15 mouse cellular contexts compared by ENCODE assay signal in genomic region chr4:63006198-63007155, GRCm38 (mm10). TPM values are rescaled to one million over a fixed set of nuclear protein-coding genes. Genes with fewer than 3 reads are reported as not detected.
DNase-seq lines count a peak whose midpoint lies in the region; ATAC-seq and TF ChIP-seq lines count a peak whose summit lies in the region.
"Had no signal": no experiment of that assay in that cellular context is flagged by ENCODE, and none has a peak within 500 bp of the region (broad histone marks: within the 10 kb centered on the region; RNA-seq: fewer than 3 reads in every experiment).

No protein-coding gene starts in this region.

- H3K9ac ChIP-seq in heart, embryonic 13.5 days, result peak overlapping the region; percentile 34
- H3K9ac ChIP-seq in intestine, embryonic 15.5 days, result no peak overlapping the region
- H3K9ac ChIP-seq in liver, postnatal 0 days (replicated peaks), result no peak overlapping the region; the same call in 1 of the 2 replicates
- H3K9ac ChIP-seq: forebrain, embryonic 12.5 days; hindbrain, embryonic 15.5 days had no signal

- 75% methylated on average over 7 of the region's 7 CpGs for WGBS in heart, embryonic 13.5 days
- 54% methylated on average over 7 of the region's 7 CpGs for WGBS in intestine, embryonic 15.5 days
- 55% methylated on average over 7 of the region's 7 CpGs for WGBS in liver, postnatal 0 days (ENCODE audit: insufficient replicate concordance)
- WGBS in lung, adult 2 months, result 72% methylated on average over 7 of the region's 7 CpGs

- no peak for ATAC-seq in heart, embryonic 13.5 days (ENCODE audit: extremely low read depth, insufficient number of reproducible peaks, low FRiP score, low TSS enrichment)
- peak; percentile 87 for ATAC-seq in intestine, embryonic 15.5 days
- ATAC-seq in liver, postnatal 0 days, result peak; percentile 74

- TF ChIP-seq CTCF in liver, postnatal 0 days (IDR thresholded peaks at IDR 0.05; ENCODE audit: low read depth), result no peak
- TF ChIP-seq CTCF in lung, adult 2 months (IDR thresholded peaks at IDR 0.05; ENCODE audit: insufficient read depth, low read length), result no peak

- H3K9me3 ChIP-seq in heart, embryonic 13.5 days, result no peaks in the 10 kb centered on the region
- H3K9me3 ChIP-seq in intestine, embryonic 15.5 days, result no peaks in the 10 kb centered on the region
- no peaks in the 10 kb centered on the region for H3K9me3 ChIP-seq in liver, postnatal 0 days (ENCODE audit: low read length)
- H3K9me3 ChIP-seq: forebrain, embryonic 12.5 days; hindbrain, embryonic 15.5 days had no signal

- no peaks in the 10 kb centered on the region for H3K36me3 ChIP-seq in heart, embryonic 13.5 days
- no peaks in the 10 kb centered on the region for H3K36me3 ChIP-seq in intestine, embryonic 15.5 days
- no peaks in the 10 kb centered on the region for H3K36me3 ChIP-seq in liver, postnatal 0 days (replicated peaks; ENCODE audit: insufficient read depth, low read length)
- H3K36me3 ChIP-seq: forebrain, embryonic 12.5 days; G1E; hindbrain, embryonic 15.5 days had no signal

- no peak for TF ChIP-seq EP300 in liver, postnatal 0 days (IDR thresholded peaks at IDR 0.05; ENCODE audit: low read depth)

- no peaks in the 10 kb centered on the region for H3K27me3 ChIP-seq in heart, embryonic 13.5 days (replicated peaks)
- H3K27me3 ChIP-seq in intestine, embryonic 15.5 days (replicated peaks), result no peaks in the 10 kb centered on the region
- H3K27me3 ChIP-seq in liver, postnatal 0 days (ENCODE audit: insufficient read depth, low read length), result no peaks in the 10 kb centered on the region
- H3K27me3 ChIP-seq: forebrain, embryonic 12.5 days; hindbrain, embryonic 15.5 days had no signal

- peak overlapping the region; percentile 74 for H3K27ac ChIP-seq in heart, embryonic 13.5 days (replicated peaks)
- H3K27ac ChIP-seq in intestine, embryonic 15.5 days, result peak overlapping the region; percentile 63
- peak overlapping the region; percentile 64 for H3K27ac ChIP-seq in liver, postnatal 0 days (ENCODE audit: low read depth)
- H3K27ac ChIP-seq: forebrain, embryonic 12.5 days; hindbrain, embryonic 15.5 days had no signal

- peaks cover 32% of the 10 kb centered on the region for H3K4me1 ChIP-seq in heart, embryonic 13.5 days
- peaks cover 31% of the 10 kb centered on the region for H3K4me1 ChIP-seq in intestine, embryonic 15.5 days (replicated peaks)
- peaks cover 24% of the 10 kb centered on the region for H3K4me1 ChIP-seq in liver, postnatal 0 days (ENCODE audit: insufficient read depth)
- H3K4me1 ChIP-seq in lung, adult 2 months (ENCODE audit: control insufficient read depth, insufficient read depth, low read length), result no peaks in the 10 kb centered on the region

- H3K4me2 ChIP-seq in heart, embryonic 13.5 days, result peak overlapping the region; percentile 11; the same call in 1 of the 2 replicates
- H3K4me2 ChIP-seq in intestine, embryonic 15.5 days (replicated peaks), result peak overlapping the region; percentile 22; the same call in 1 of the 2 replicates
- no peak overlapping the region for H3K4me2 ChIP-seq in liver, postnatal 0 days (ENCODE audit: low read depth, low read length)
- H3K4me2 ChIP-seq: forebrain, embryonic 12.5 days; hindbrain, embryonic 15.5 days had no signal

- TF ChIP-seq POLR2A in lung, adult 2 months (IDR thresholded peaks at IDR 0.05; ENCODE audit: borderline replicate concordance, extremely low read depth, low read depth, low read length), result no peak

- H3K4me3 ChIP-seq in heart, embryonic 13.5 days, result no peak overlapping the region
- no peak overlapping the region for H3K4me3 ChIP-seq in intestine, embryonic 15.5 days (replicated peaks)
- no peak overlapping the region for H3K4me3 ChIP-seq in liver, postnatal 0 days (ENCODE audit: low read depth, low read length)
- no peak overlapping the region for H3K4me3 ChIP-seq in lung, adult 2 months (replicated peaks; ENCODE audit: extremely low read depth, low read depth, low read length)
- H3K4me3 ChIP-seq: forebrain, embryonic 12.5 days; hindbrain, embryonic 15.5 days had no signal

- DNase-seq in heart, postnatal 4 days, result no peak
- peak; percentile 19 for DNase-seq in layer of hippocampus, adult 9-11 months
- DNase-seq in layer of hippocampus, adult 11-12 months (ENCODE audit: low spot score), result no peak
- DNase-seq in liver, postnatal 0 days, result no peak
- no peak for DNase-seq in lung, adult 2 months
- no peak for DNase-seq in lung, postnatal 36 days
- DNase-seq: adrenal gland, postnatal 25 days; cerebellum, adult 11 months; kidney, postnatal 4 days; thymus, postnatal 25 days had no signal

RNA-seq across cellular contexts. Expression of gene Zfp618, which starts 41.1 kb away (rescaled TPM):
- 11.3 and 11.8 TPM in 2 replicates for polyA plus RNA-seq in heart, embryonic 13.5 days (2015; fragmentation: Nextera tagmentation; extraction: Ambion mirVana)
- total RNA-seq in heart, postnatal 4 days (2021), result 1 to 10 TPM; 8.0 to 9.3 TPM
- 20.1 and 20.6 TPM in 2 replicates for polyA plus RNA-seq in intestine, embryonic 15.5 days (2015; fragmentation: Nextera tagmentation; extraction: Ambion mirVana)
- polyA plus RNA-seq in liver, postnatal 0 days (2015; fragmentation: Nextera tagmentation; extraction: Ambion mirVana), result 4.5 and 7.4 TPM in 2 replicates
- 1.5 and 1.6 TPM in 2 replicates for polyA plus RNA-seq in lung, adult 2 months (2012; rRNA removed)
- polyA plus RNA-seq: G1E had no signal
